Mouse (Mus musculus) brain, adult 2 months (tissue): ENCODE measurements at regions not wholly inside any gene's neighbourhood (a gene's known extent, or its start where the extent isn't known, plus 50 kb on each side); places are given as distances from the start of the nearest gene placed in this dataset.

Experiments used
- DNase-seq: peaks from one replicate; pipeline ENCODE4 v3.0.0; 2011; ENCODE audit warnings: low read depth, low spot score

DNA sequence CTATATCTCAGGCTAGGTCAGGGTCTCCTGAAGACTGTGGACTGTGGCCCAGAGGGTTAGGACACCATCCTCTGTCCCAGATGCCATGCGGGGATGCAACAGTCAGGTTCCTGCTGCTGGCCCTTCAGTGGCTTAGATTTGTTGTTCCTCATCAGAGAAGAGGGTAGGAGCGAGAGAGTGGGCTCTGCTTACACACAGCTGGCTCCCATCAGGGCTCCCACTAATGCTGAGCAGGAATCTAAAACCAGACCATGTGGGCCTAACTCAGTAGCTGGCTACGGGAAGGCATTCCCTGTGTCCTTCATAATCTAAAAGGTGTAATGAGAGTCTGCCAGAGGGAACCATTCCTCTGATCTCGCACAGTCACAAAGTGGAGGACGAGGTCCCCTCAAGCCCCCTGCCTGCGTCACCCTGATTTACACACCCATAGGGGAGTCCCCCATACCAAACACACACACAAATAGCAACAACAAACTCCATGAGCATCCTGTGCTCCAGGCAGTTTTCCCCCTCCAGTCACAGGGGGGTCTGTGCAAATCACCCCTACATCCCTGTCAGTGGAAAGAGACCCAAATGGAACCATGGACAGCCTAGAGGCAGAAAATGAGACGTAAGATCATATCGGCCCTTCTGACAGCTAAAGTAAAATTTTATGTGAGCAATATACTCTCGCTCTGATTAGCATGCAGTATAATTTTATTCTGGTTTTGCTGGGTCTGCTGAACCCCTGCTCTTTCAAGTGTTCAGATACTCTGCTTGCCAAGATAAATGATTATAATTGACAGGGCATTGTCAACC lies 234.8 kb downstream of the 3110018I06Rik start:
- no peak for DNase-seq

DNA sequence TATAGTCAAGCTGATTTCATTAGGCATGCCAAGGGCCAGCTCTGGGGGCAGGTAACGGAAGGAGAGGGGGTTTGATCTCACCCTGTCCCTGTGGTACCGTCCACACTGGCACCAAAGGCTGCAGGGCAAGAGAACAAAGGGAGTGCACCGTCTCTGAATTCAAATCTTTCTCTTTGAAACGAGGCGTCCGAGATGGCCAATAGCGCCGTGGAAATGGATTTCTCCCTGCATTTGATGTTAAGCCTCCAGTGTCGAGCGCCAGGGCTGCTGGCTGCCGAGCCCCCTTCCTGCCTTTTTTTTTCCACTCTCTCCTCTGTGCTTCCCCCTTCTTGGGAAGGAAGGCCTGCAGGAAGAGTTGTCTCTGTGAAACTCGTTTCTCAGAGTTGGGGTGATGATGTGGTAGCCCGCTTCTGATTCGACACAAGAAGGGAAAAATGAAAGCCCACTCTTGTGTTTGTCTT lies 235.5 kb downstream of the 3110018I06Rik start:
- no peak for DNase-seq

GRCm38 (mm10) chr12:107724467-107724866 lies 236.0 kb downstream of the 3110018I06Rik start:
- no peak for DNase-seq

DNA sequence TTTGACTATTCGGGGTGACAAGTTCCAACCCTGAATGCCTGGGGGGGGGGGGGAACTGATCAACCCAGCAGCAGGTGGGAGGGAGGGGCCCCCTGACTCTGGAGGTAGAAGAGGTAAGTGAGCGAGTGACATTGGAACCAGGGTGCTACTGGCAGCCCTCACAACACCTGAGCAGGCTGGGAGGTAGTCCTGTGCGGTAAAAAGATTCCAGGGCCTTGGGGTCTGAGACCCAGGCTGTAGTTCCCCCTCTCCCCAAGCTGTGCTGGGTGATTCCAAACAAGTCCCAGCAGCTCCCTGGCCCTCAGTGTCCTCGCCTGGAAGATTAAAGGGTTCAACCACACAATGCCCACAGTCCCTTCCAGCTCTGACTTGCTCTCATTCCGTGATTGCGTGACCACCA lies 240.4 kb downstream of the 3110018I06Rik start:
- DNase-seq: no peak

DNA sequence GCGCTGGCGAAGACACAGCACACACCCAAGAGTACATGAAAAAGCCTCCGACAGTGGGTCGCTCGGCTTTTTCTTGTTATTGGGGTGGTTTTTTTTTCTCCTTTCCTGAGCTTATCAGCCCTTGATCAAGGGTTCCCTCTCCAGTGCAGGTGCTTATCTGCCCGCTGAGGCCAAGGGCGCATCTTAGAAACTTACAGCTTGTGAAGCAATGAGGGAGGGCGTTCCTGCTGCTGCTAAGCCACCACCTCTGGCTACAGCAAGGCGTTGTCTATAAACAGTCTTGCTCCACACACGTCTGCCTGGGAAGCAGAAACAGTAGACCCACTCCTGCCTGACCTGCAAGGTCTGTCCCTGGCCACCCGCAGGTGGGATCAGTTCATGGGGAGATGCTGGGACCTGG lies 240.9 kb downstream of the 3110018I06Rik start:
- no peak for DNase-seq

GRCm38 (mm10) chr12:107730940-107731339 lies 242.5 kb downstream of the 3110018I06Rik start:
- no peak for DNase-seq

DNA sequence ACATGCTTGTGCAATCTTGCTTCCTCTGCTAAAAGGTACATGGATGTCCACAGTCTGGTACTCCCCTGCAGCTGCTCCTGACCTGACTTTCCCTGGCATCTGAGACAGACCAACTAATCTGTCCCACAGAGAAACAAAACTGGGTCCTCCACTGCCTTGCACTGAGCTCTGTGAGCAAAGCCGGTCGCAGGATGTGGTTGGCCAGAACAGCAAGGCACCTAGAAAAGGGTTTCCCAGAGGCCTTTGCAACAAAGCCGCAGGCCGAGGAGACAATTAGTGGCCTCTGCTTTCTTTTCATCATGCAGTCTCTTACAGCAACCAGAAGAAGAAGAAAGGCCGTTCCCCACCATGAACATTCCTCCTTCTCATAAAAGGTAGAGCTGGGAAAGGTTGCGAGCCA lies 246.1 kb downstream of the 3110018I06Rik start:
- DNase-seq: no peak

DNA sequence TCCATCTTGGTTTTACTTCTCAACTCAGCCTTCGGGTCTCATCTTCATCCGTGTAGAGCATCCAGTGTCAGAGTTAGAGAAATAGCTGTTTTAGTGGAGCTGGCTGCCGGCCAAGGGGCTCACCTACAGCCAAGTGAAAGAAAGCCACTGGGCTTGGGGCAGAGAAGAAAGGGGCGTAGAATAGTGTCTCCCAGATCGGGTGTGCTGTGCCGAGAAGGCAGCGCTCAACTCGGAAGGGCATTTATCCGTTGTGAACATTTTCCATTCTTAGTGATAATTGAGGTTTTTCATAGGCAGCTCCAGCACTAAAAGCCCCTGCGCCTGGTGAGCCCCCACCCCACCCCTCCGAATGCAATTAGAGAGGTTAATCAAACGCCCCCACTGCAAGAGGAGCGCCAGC lies 254.2 kb downstream of the 3110018I06Rik start:
- no peak for DNase-seq

GRCm38 (mm10) chr12:107744822-107745221 lies 256.4 kb downstream of the 3110018I06Rik start:
- peak; percentile 70 for DNase-seq

- peak; percentile 10 for DNase-seq
These were observed 254.7 kb downstream of the Bcl11b start for GRCm38 (mm10) chr12:107748481-107749380.

DNA sequence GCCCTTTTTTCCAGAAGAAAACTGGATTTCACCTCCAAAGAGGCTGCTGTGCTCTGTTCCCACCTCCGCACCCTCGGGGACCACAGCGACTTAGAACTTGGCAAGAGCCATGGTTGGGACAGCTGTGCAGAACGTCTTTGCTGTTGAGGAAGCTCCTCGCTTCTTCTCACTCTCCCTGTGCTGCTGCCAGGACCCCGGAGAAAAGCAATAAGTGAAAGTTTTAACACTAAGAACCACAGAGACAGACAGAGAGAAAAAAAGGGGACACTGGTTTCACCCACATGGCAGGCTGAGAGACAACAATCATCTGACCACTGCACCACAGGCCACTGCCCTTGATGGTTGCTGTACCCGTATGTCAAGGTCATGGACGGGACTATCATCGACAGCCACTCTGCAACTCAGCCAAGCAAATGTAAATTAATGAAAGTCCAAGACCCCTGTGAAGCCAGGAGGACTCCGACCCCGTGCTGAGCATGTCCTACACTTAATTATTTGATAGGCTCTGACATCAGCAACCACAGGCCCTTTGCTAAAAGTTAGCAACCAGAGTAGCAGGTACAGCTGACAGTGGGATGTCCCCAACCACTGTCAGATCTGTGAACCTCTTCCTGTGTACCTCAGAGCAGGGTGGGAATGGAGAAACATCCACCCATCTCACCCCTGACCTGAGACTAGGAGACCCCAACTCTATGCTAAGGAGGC lies 253.9 kb downstream of the Bcl11b start:
- DNase-seq: peak; percentile 66

DNA sequence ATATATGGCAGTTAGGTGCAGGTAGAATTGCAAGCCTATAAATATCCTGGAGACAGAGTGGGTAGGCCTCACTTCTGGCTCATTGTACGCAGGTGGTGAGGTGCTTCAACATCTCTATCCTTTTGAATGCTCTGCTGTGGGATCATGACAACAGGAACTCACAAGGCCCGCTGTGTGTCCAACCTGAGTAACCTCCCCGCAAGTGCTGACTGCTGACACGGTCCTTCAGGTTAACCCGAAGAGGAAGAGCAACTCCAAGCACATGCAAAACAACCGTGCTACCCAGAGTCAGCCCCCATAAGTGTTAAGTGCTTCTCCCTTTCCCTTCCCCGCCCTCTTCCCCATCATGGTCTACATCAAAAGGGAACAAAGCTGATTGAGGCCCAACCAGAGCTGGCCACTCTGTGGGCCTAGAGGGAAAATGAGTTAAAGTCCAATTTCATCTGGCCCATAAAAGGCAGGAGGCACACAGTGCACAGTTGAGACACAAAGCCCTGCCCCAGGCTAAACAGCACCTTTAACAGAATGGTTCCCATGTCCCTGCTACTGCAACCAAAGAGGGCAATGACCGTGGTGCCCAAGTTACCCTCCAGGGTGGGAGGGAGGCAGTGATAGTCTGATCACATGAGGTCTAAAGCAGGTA lies 253.0 kb downstream of the Bcl11b start:
- DNase-seq: no peak

GRCm38 (mm10) chr12:107752126-107752525 lies 251.3 kb downstream of the Bcl11b start:
- peak; percentile 64 for DNase-seq

GRCm38 (mm10) chr12:107752587-107752986 lies 250.8 kb downstream of the Bcl11b start:
- peak; percentile 35 for DNase-seq

- DNase-seq: no peak
These were observed 250.4 kb downstream of the Bcl11b start for GRCm38 (mm10) chr12:107753022-107753421.

GRCm38 (mm10) chr12:107753536-107753935 lies 249.9 kb downstream of the Bcl11b start:
- no peak for DNase-seq

GRCm38 (mm10) chr12:107754885-107755284 lies 248.5 kb downstream of the Bcl11b start:
- no peak for DNase-seq

GRCm38 (mm10) chr12:107755820-107756517 lies 247.4 kb downstream of the Bcl11b start:
- no peak for DNase-seq

DNA sequence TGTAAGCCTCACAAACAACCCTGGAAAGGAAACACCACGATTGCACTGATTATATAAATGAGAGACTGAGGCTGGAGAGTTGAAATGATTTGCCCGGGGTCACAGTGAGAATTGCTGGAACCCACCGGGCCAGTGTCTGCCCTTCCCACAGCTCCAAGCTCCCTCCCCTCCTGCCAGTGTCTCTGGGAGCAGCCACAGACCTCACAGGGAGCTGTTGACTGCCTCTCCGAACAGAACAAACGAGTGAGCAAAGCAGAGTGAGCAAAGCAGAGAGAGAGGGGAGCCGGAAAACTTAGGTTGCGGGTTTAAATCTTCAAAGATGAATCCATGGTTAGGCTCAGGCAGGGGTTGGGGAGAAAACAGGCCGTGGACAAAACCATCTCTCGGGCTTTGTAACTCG lies 246.2 kb downstream of the Bcl11b start:
- DNase-seq: no peak

- DNase-seq: no peak
These were observed 245.2 kb downstream of the Bcl11b start for GRCm38 (mm10) chr12:107757996-107758791.
